Comparison of ENCODE assay signal across 15 mouse cellular contexts in genomic region chr13:84625927-84626326, GRCm38 (mm10).
"Had no signal": no experiment of that assay in that cellular context is flagged by ENCODE, and none has a peak within 500 bp of the region (broad histone marks: within the 10 kb centered on the region; RNA-seq: fewer than 3 reads in every experiment).

No protein-coding gene starts in this region.

- H3K9ac ChIP-seq: lung, embryonic 14.5 days; neural tube, embryonic 13.5 days; stomach, embryonic 15.5 days had no signal

- H3K36me3 ChIP-seq: limb, embryonic 10.5 days; neural tube, embryonic 13.5 days; stomach, embryonic 15.5 days had no signal

- H3K4me2 ChIP-seq: liver, embryonic 11.5 days; lung, embryonic 14.5 days; neural tube, embryonic 13.5 days; stomach, embryonic 15.5 days had no signal

- H3K27ac ChIP-seq: left cerebral cortex, adult 2 months; limb, embryonic 10.5 days; macrophage; neural tube, embryonic 13.5 days; stomach, embryonic 15.5 days had no signal

- H3K27me3 ChIP-seq: megakaryocyte, embryonic 14.5 days; neural tube, embryonic 13.5 days; stomach, embryonic 15.5 days had no signal

- H3K9me3 ChIP-seq: limb, embryonic 10.5 days; megakaryocyte, embryonic 14.5 days; neural tube, embryonic 13.5 days; stomach, embryonic 15.5 days had no signal

- H3K4me3 ChIP-seq: left cerebral cortex, adult 2 months; limb, embryonic 10.5 days; megakaryocyte, embryonic 14.5 days; neural tube, embryonic 13.5 days; stomach, embryonic 15.5 days had no signal

- DNase-seq: kidney, adult 18-20 months; kidney, postnatal 10 days; kidney, postnatal 4 days; lung, embryonic 14.5 days; lung, postnatal 10 days; right cerebral cortex, postnatal 14 days; thymus, adult 2 months; thymus, postnatal 25 days had no signal

- H3K4me1 ChIP-seq: megakaryocyte, embryonic 14.5 days; stomach, embryonic 15.5 days had no signal
